Mouse (Mus musculus) limb, embryonic 11.5 days (tissue): ENCODE results near the gene Ccnq. TPM values are rescaled to one million over a fixed set of nuclear protein-coding genes. Genes with fewer than 3 reads are reported as not detected.

ENCODE experiments used
- ATAC-seq: fragments of 200-750 bp; cut with Nextera tagmentation; 2 replicates; pipeline ENCODE4 v1.8.0; 2017; ENCODE audit warnings: low read depth; ENCODE audit not compliant: insufficient number of reproducible peaks, low FRiP score, low TSS enrichment
- DNase-seq: peaks from one replicate; pipeline ENCODE4 v3.0.0-alpha.2; 2015; ENCODE audit warnings: low spot score
- H3K27ac ChIP-seq: fragments of 300-500 bp; sonication (generic); replicated peaks from 2 replicates; pipeline ENCODE4 v1.5.1; 2014; ENCODE audit warnings: low read depth, mild to moderate bottlenecking, low read length
- H3K27me3 ChIP-seq: fragments of 300-500 bp; sonication (generic); 2 replicates; pipeline ENCODE4 v1.6.1; 2014; ENCODE audit warnings: mild to moderate bottlenecking, low read length, mixed read lengths; ENCODE audit not compliant: control insufficient read depth, insufficient read depth
- H3K36me3 ChIP-seq: fragments of 300-500 bp; sonication (generic); 2 replicates; pipeline ENCODE4 v1.6.1; 2014; ENCODE audit warnings: mild to moderate bottlenecking, low read length, moderate library complexity, mixed read lengths; ENCODE audit not compliant: control insufficient read depth, insufficient read depth
- H3K4me1 ChIP-seq: fragments of 300-500 bp; sonication (generic); 2 replicates; pipeline ENCODE4 v1.6.1; 2014; ENCODE audit warnings: low read length, mixed read lengths; ENCODE audit not compliant: control insufficient read depth, insufficient read depth
- H3K4me2 ChIP-seq: fragments of 300-500 bp; sonication (generic); 2 replicates; pipeline ENCODE4 v1.6.1; 2014; ENCODE audit warnings: low read depth, mild to moderate bottlenecking, moderate library complexity; ENCODE audit not compliant: severe bottlenecking
- H3K4me3 ChIP-seq: fragments of 300-500 bp; sonication (generic); 2 replicates; pipeline ENCODE4 v1.5.1; 2014; ENCODE audit warnings: low read depth, low read length
- H3K9ac ChIP-seq: fragments of 300-500 bp; sonication (generic); 2 replicates; pipeline ENCODE4 v1.6.1; 2014; ENCODE audit warnings: mild to moderate bottlenecking, low read length
- H3K9me3 ChIP-seq: fragments of 300-500 bp; sonication (generic); 2 replicates; pipeline ENCODE4 v1.6.1; 2016; ENCODE audit warnings: low read length; ENCODE audit not compliant: control insufficient read depth
- WGBS: fragments of 180-500 bp; shearing (Covaris S2); extraction: QIAGEN DNeasy Blood & Tissue Kit; methylation state at CpG from one replicate; pipeline ENCODE4 v1.1.7; 2014; 5-methylcytosine and 5-hydroxymethylcytosine counted together
- microRNA-seq: library from miRNA; unstranded; fragments of <30 nt; microRNA quantifications from one replicate; pipeline ENCODE4, GENCODE M21; 2016
- polyA plus RNA-seq: library from polyadenylated mRNA; unstranded; fragments of >200 nt; fragmentation: Nextera tagmentation; extraction: Ambion mirVana; gene quantifications from 2 replicates; pipeline ENCODE4 v1.2.1, GENCODE M21; 2014

The Ccnq gene
- polyA plus RNA-seq, 1 experiment from 2014 or later = 41.3 TPM

GRCm38 (mm10) chr11:78702319-78702718 is 49.2 kb downstream of the Ccnq start:
- DNase-seq (no peak), ATAC-seq (no peak)
- Histone ChIP-seq H3K9ac (no peak overlapping the region), H3K36me3 (no peaks in the 10 kb centered on the region), H3K4me3 (no peak overlapping the region), H3K27ac (no peak overlapping the region), H3K9me3 (no peaks in the 10 kb centered on the region), H3K4me2 (no peak overlapping the region), H3K27me3 (no peaks in the 10 kb centered on the region), H3K4me1 (no peaks in the 10 kb centered on the region)
- WGBS = 76% methylated on average over 3 of the region's 3 CpGs

Small RNA genes lying within 50 kb of the gene (microRNA-seq; reads per million reads assigned to microRNA genes)
- gene Gm23840 = not detected

Other genes starting within 250 kb of the Ccnq start
- not detected in 2 replicates for gene Sebox, start 248.3 kb downstream of the Ccnq start, polyA plus RNA-seq
- 62.0 and 66.5 TPM in 2 replicates for gene Tmem199, start 239.6 kb downstream of the Ccnq start, polyA plus RNA-seq
- 164 and 165 TPM in 2 replicates for gene Poldip2, start 239.5 kb downstream of the Ccnq start, polyA plus RNA-seq
- gene Tnfaip1, start 215.4 kb downstream of the Ccnq start, polyA plus RNA-seq = 84.3 and 85.1 TPM in 2 replicates
- 128 and 130 TPM in 2 replicates for gene Ift20, start 215.4 kb downstream of the Ccnq start, polyA plus RNA-seq
- 83.3 and 83.8 TPM in 2 replicates for gene Tmem97, start 201.0 kb downstream of the Ccnq start, polyA plus RNA-seq
- gene Nlk, start 54.4 kb downstream of the Ccnq start, polyA plus RNA-seq = 14.2 and 14.9 TPM in 2 replicates
- 12.8 and 15.2 TPM in 2 replicates for gene Lyrm9, start 74.9 kb upstream of the Ccnq start, polyA plus RNA-seq
- 0.92 and 0.95 TPM in 2 replicates for gene Nos2, start 169.1 kb upstream of the Ccnq start, polyA plus RNA-seq
- 2.7 and 2.9 TPM in 2 replicates for gene Lgals9, start 233.2 kb upstream of the Ccnq start, polyA plus RNA-seq